Mouse (Mus musculus): ENCODE results near the gene Esf1. TPM values are rescaled to one million over a fixed set of nuclear protein-coding genes. Genes with fewer than 3 reads are reported as not detected.
A peak's percentile ranks its signal among the peaks of the same experiment; 100 is the strongest.
"Not testable (repeated sequence)": the region's sequence is repeated elsewhere in the genome, so short reads cannot be mapped to it uniquely, and the experiment has no call there.

The Esf1 gene
- 10 to 100 TPM; 20.0 to 23.5 TPM for total RNA-seq (2021)
- long read RNA-seq, experiment 1, transcript Esf1-201 (14 exons, 3,396 nt), result major isoform, 16 of 20 reads
- long read RNA-seq, experiment 1, partial matches to known transcripts, result 3 of 20 reads
- long read RNA-seq, experiment 1, other reads (novel, unspliced or antisense), result 1 of 20 reads
- long read RNA-seq, experiment 2, transcript Esf1-201 (14 exons, 3,396 nt), result major isoform, 20 of 27 reads
- long read RNA-seq, experiment 2, partial matches to known transcripts, result 6 of 27 reads
- long read RNA-seq, experiment 2, other reads (novel, unspliced or antisense), result 1 of 27 reads

- H3K4me3 ChIP-seq, result peak within 1 kb of the TSS; percentile 96
- TF ChIP-seq CTCF (conservative IDR thresholded peaks at IDR 0.05), result 0 out of 2 replicates have a peak, but pooled peaks have one; percentile 4
- DNase-seq (ENCODE audit: low spot score in 2 of 2), result peak; percentile 95 to 98
- peak within 1 kb of the TSS; percentile 88 for H3K27ac ChIP-seq
Measured at GRCm38 (mm10) chr2:140170127-140170802, at the start of gene Esf1, which contains the start of gene Ndufaf5. Esf1 (minus strand) TSS chr2:140170564. Ndufaf5 (plus strand) TSS chr2:140170649.

GRCm38 (mm10) chr2:140215965-140216364 lies 45.6 kb upstream of the Esf1 start:
- TF ChIP-seq CTCF (conservative IDR thresholded peaks at IDR 0.05), result no peak
- H3K4me3 ChIP-seq, result no peak overlapping the region

GRCm38 (mm10) chr2:140215415-140215814 lies 45.1 kb upstream of the Esf1 start:
- TF ChIP-seq CTCF (conservative IDR thresholded peaks at IDR 0.05), result no peak
- Histone ChIP-seq H3K27ac (peak overlapping the region; percentile 76), H3K4me3 (no peak overlapping the region)
- no peak for DNase-seq (ENCODE audit: low spot score in 2 of 2)

More at GRCm38 (mm10) chr2:140215965-140216364, 45.6 kb upstream of the Esf1 start:
- no peak for DNase-seq (ENCODE audit: low spot score in 2 of 2)
- peak overlapping the region; percentile 76 for H3K27ac ChIP-seq

- TF ChIP-seq CTCF (conservative IDR thresholded peaks at IDR 0.05), result no peak
- no peak for DNase-seq (ENCODE audit: low spot score in 2 of 2)
- no peak overlapping the region for H3K4me3 ChIP-seq
Measured at GRCm38 (mm10) chr2:140214519-140215027, 44.2 kb upstream of the Esf1 start.

GRCm38 (mm10) chr2:140203756-140204155 lies 33.4 kb upstream of the Esf1 start:
- no peak for DNase-seq (ENCODE audit: low spot score in 2 of 2)
- H3K4me3 ChIP-seq, result no peak overlapping the region
- no peak for TF ChIP-seq CTCF (conservative IDR thresholded peaks at IDR 0.05)
- no peak overlapping the region for H3K27ac ChIP-seq

More at GRCm38 (mm10) chr2:140214519-140215027, 44.2 kb upstream of the Esf1 start:
- peak overlapping the region; percentile 76; the same call in 1 of the 2 replicates for H3K27ac ChIP-seq

- no peak for TF ChIP-seq CTCF (conservative IDR thresholded peaks at IDR 0.05)
- no peak for DNase-seq (ENCODE audit: low spot score in 2 of 2)
- H3K4me3 ChIP-seq, result no peak overlapping the region
- H3K27ac ChIP-seq, result peak overlapping the region; percentile 78
Measured at GRCm38 (mm10) chr2:140202573-140202972, 32.2 kb upstream of the Esf1 start.

- no peak overlapping the region for H3K4me3 ChIP-seq
- peak; percentile 73 for TF ChIP-seq CTCF (conservative IDR thresholded peaks at IDR 0.05)
- H3K27ac ChIP-seq, result no peak overlapping the region
- peak in 1 of 2 experiments; percentile 18 for DNase-seq (ENCODE audit: low spot score in 2 of 2)
Measured at GRCm38 (mm10) chr2:140200713-140201112, 30.3 kb upstream of the Esf1 start.

- not testable (repeated sequence) for H3K27ac ChIP-seq; DNase-seq (ENCODE audit: low spot score in 2 of 2); H3K4me3 ChIP-seq
- peak; percentile 60 for TF ChIP-seq CTCF (conservative IDR thresholded peaks at IDR 0.05)
Measured at GRCm38 (mm10) chr2:140185685-140186210, 15.4 kb upstream of the Esf1 start.

GRCm38 (mm10) chr2:140170803-140171553 lies 614 bp upstream of the Esf1 start:
- Histone ChIP-seq H3K27ac (peak overlapping the region; percentile 88), H3K4me3 (peak overlapping the region; percentile 96)
- TF ChIP-seq CTCF (conservative IDR thresholded peaks at IDR 0.05), result no peak
- no peak for DNase-seq (ENCODE audit: low spot score in 2 of 2)

GRCm38 (mm10) chr2:140169057-140169456 lies 1.3 kb downstream of the Esf1 start:
- no peak for DNase-seq (ENCODE audit: low spot score in 2 of 2)
- TF ChIP-seq CTCF (conservative IDR thresholded peaks at IDR 0.05), result no peak
- Histone ChIP-seq H3K4me3 (no peak overlapping the region), H3K27ac (no peak overlapping the region)

GRCm38 (mm10) chr2:140163351-140163854 lies 7.0 kb downstream of the Esf1 start:
- TF ChIP-seq CTCF (conservative IDR thresholded peaks at IDR 0.05), result no peak
- no peak for DNase-seq (ENCODE audit: low spot score in 2 of 2)
- no peak overlapping the region for H3K27ac ChIP-seq
- H3K4me3 ChIP-seq, result no peak overlapping the region

GRCm38 (mm10) chr2:140159186-140159730 lies 11.1 kb downstream of the Esf1 start:
- no peak for DNase-seq (ENCODE audit: low spot score in 2 of 2)
- H3K27ac ChIP-seq, result no peak overlapping the region
- H3K4me3 ChIP-seq, result no peak overlapping the region
- peak; percentile 86 for TF ChIP-seq CTCF (conservative IDR thresholded peaks at IDR 0.05)

- H3K4me3 ChIP-seq; H3K27ac ChIP-seq; DNase-seq (ENCODE audit: low spot score in 2 of 2): not testable (repeated sequence)
Measured at GRCm38 (mm10) chr2:140151743-140152142, 18.6 kb downstream of the Esf1 start, which contains the start of gene Gm17374. Gm17374 (plus strand) TSS chr2:140152043.
